Mouse (Mus musculus): ENCODE measurements at regions not wholly inside any gene's neighbourhood (a gene's known extent, or its start where the extent isn't known, plus 50 kb on each side); places are given as distances from the start of the nearest gene placed in this dataset.

DNA sequence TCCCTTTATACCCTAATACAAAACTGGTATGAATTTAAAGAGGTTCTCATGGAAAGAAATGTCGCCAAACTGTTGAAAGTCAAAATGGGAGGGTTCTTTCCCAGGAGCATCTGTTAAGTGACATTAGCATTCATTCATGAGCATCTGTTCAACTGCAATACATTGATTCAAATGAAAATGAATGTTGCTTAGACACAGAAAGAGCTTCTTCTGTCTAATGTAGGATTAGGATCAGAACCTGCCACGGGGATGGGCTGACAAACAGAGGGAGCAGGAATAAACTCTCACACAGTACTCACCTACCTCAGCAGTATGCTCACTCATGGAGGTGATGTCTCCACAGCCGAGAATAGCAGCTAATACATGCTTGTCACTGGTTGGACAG lies 88.0 kb upstream of the Kcna4 start:
- H3K9me3 ChIP-seq = no peaks in the 10 kb centered on the region
- no peak overlapping the region for H3K4me3 ChIP-seq
- WGBS = 72% methylated on average over 3 of the region's 3 CpGs
- H3K27ac ChIP-seq = no peak overlapping the region
- no peaks in the 10 kb centered on the region for H3K4me1 ChIP-seq
- DNase-seq (ENCODE audit: low spot score) = no peak
- H3K36me3 ChIP-seq = no peaks in the 10 kb centered on the region
- H3K27me3 ChIP-seq (ENCODE audit: insufficient read depth, poor library complexity, severe bottlenecking) = no peaks in the 10 kb centered on the region; the same call in 1 of the 2 replicates

DNA sequence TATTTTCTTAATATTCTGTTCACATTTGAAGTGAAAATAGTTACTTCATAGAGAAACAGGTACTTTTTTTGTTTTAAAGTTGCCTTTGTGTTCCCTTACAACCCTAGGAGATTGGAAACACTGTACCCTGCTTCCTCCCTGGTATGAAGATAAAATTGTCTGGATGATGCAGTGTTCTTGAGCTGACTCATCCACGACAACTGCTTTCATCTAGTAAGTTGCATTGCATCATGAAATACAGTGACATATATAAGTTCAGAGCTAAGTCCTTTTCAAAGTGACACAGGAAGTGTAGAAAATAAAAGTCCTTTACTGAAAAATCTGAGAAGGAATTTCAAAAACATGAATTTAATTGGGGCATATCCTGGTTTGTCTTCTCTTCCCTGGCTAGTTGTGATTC lies 68.9 kb upstream of the Kcna4 start:
- Histone ChIP-seq H3K4me1 (no peaks in the 10 kb centered on the region), H3K36me3 (no peaks in the 10 kb centered on the region), H3K27me3 (ENCODE audit: insufficient read depth, poor library complexity, severe bottlenecking) (no peaks in the 10 kb centered on the region), H3K4me3 (no peak overlapping the region), H3K27ac (no peak overlapping the region), H3K9me3 (no peaks in the 10 kb centered on the region)
- WGBS = 73% methylated on average over 1 of the region's 1 CpGs
- DNase-seq (ENCODE audit: low spot score) = no peak

DNA sequence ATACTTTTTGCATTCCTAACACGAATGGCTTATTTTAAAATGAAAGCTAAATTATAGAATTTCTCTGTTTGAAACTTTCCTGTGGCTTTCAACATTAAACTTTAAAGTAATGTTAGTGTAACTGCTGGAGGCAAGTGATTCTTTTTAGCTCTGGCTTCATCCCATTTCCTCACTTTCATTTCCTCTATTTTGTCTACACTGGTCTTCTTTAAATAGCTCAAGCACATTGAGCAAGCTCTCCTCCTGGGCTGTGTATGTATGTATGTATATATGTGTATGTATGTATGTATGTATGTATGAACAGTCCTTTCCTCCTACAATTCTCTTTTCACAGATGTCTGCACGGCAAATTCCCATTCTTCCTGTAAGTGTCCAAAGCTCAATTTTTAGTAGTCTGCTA lies 65.8 kb upstream of the Kcna4 start:
- WGBS = 69% methylated on average over 2 of the region's 2 CpGs
- Histone ChIP-seq H3K9me3 (no peaks in the 10 kb centered on the region), H3K4me1 (peaks cover 15% of the 10 kb centered on the region; the same call in 1 of the 2 replicates), H3K4me3 (no peak overlapping the region), H3K27ac (no peak overlapping the region), H3K36me3 (no peaks in the 10 kb centered on the region), H3K27me3 (ENCODE audit: insufficient read depth, poor library complexity, severe bottlenecking) (no peaks in the 10 kb centered on the region)
- DNase-seq (ENCODE audit: low spot score) = no peak

DNA sequence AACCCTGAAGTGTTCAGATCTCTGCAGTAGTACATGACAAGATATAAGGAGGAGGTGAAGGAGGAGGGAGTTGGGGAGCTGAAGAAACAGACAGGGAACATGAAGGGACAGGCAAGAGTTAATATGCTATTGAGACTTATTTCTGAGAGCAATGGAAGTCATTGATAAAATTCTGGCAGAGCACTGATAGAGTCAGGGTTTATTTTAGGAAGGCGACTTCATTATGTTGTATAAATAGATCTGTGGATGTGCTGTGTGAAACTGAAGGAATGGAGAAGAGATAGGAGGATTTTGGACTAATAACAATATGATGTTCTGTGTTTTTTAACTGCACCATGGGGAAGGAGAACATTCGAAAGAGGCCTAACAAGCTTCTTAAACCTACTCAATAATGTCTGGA lies 63.0 kb upstream of the Kcna4 start:
- H3K4me3 ChIP-seq = no peak overlapping the region
- H3K36me3 ChIP-seq = no peaks in the 10 kb centered on the region
- no peaks in the 10 kb centered on the region for H3K9me3 ChIP-seq
- 57% methylated on average over 2 of the region's 2 CpGs for WGBS
- DNase-seq (ENCODE audit: low spot score) = no peak
- H3K27me3 ChIP-seq (ENCODE audit: insufficient read depth, poor library complexity, severe bottlenecking) = no peaks in the 10 kb centered on the region
- peak overlapping the region; percentile 59; the same call in 1 of the 2 replicates for H3K27ac ChIP-seq
- H3K4me1 ChIP-seq = peaks cover 15% of the 10 kb centered on the region; the same call in 1 of the 2 replicates

DNA sequence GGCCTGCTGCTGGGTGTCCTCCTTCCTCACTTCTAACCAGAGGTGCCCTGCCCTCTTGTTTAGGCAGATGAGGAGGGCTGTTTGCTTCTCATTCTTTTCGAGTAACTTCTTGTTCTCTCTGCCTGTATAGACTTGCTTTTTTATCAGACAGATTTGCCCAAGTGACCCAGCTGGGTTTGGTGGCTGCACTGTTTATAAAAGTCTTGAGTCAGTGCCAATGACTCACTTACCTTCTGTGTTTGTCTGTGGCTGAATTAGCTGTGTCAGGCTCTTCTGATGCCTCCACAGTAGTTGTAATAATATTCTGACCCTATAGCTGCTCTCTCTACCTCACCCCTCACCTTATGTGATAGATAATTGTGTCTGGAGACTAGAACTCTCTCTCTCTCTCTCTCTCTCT lies 62.2 kb upstream of the Kcna4 start:
- Histone ChIP-seq H3K4me1 (peaks cover 15% of the 10 kb centered on the region; the same call in 1 of the 2 replicates), H3K4me3 (no peak overlapping the region), H3K27ac (peak overlapping the region; percentile 59; the same call in 1 of the 2 replicates), H3K27me3 (ENCODE audit: insufficient read depth, poor library complexity, severe bottlenecking) (no peaks in the 10 kb centered on the region), H3K36me3 (no peaks in the 10 kb centered on the region), H3K9me3 (no peaks in the 10 kb centered on the region)
- no peak for DNase-seq (ENCODE audit: low spot score)
- 60% methylated on average over 1 of the region's 1 CpGs for WGBS

DNA sequence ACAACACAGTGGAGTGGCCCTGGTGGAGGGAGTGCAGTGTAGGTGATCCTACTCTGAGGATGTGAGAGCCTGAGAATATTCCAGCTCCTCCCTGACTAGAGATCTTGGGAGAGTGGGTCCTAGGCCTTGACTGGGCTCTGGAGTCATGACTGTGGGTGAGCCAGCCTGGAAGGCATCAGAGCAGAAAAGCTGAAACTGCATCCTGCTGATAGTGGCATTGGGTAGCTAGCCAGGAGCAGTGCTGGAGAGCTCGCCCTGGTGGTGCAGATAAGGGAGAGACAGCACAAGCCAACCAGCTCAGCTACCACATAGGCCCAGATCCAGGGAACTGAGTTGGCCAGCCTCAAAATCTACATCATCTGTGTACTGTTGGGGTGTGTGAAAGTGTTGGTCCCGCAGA lies 58.8 kb upstream of the Kcna4 start:
- 61% methylated on average over 2 of the region's 2 CpGs for WGBS
- DNase-seq (ENCODE audit: low spot score) = no peak
- Histone ChIP-seq H3K9me3 (no peaks in the 10 kb centered on the region), H3K27ac (no peak overlapping the region), H3K36me3 (no peaks in the 10 kb centered on the region), H3K4me3 (no peak overlapping the region), H3K27me3 (ENCODE audit: insufficient read depth, poor library complexity, severe bottlenecking) (no peaks in the 10 kb centered on the region), H3K4me1 (peaks cover 15% of the 10 kb centered on the region; the same call in 1 of the 2 replicates)

DNA sequence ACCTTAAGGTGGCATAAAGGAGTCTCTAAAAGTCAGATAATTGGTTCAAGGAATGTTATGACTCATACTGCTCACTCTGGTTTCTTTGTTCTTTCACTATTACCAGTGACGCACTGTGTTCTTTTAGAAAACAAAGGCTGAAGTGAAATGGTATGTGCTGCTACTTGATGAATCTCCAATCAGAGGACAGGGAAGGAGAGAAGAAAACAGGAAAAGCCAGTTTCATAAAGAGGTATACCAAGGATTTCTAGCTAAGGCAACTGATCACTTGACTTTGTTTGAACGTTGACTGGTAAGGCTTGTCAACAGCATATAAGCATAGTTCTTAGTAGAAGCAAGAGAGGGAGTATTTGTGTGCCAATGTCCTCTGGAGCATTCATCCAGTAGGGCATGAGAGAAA lies 57.6 kb upstream of the Kcna4 start:
- Histone ChIP-seq H3K4me1 (peaks cover 4% of the 10 kb centered on the region; the same call in 1 of the 2 replicates), H3K36me3 (no peaks in the 10 kb centered on the region), H3K27me3 (ENCODE audit: insufficient read depth, poor library complexity, severe bottlenecking) (no peaks in the 10 kb centered on the region), H3K4me3 (no peak overlapping the region), H3K27ac (no peak overlapping the region), H3K9me3 (no peaks in the 10 kb centered on the region)
- no peak for DNase-seq (ENCODE audit: low spot score)
- 64% methylated on average over 2 of the region's 2 CpGs for WGBS

All from heart, embryonic 10.5 days (tissue).